Mouse (Mus musculus) lung, postnatal 4 days (tissue): ENCODE measurements around the gene Nxpe4.
"Not testable (repeated sequence)": the region's sequence is repeated elsewhere in the genome, so short reads cannot be mapped to it uniquely, and the experiment has no call there.

Experiments
- DNase-seq, 2 experiments: peaks; one replicate each; pipeline ENCODE4 v3.0.0; 2021

Gene Nxpe4

DNA sequence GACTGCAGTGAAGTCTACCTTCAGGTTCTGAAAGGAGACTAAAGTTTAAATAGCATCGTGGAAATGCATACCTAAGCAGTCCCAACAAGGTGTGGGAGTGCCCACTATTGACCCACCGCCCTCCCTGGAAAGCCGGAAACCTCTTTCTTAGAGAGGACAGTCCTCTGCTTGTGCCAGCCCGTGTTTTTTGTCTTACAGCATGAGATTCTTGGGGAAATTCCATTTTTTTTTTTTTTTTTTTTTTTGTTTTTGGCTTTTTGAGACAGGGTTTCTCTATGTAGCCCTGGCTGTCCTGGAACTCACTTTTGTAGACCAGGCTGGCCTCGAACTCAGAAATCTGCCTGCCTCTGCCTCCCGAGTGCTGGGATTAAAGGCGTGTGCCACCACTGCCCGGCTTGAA, 255.5 kb downstream of the Nxpe4 start:
- DNase-seq: not testable (repeated sequence)

DNA sequence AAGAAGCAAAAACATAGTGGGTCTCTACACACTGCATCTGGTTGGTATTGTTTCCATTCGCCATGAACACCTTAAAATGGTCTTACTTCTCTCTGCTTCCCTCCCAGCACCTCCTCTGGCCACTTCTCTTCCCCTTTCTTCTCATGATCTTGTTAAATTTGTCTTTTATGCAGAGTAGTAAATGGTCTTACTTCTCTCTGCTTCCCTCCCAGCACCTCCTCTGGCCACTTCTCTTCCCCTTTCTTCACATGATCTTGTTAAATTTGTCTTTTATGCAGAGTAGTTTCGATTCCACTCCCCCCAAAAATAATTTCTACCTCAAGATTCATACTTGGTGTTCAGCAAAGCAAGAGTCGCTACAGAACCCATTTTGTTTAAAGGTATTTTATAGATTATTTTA, 256.2 kb downstream of the Nxpe4 start:
- no peak for DNase-seq

DNA sequence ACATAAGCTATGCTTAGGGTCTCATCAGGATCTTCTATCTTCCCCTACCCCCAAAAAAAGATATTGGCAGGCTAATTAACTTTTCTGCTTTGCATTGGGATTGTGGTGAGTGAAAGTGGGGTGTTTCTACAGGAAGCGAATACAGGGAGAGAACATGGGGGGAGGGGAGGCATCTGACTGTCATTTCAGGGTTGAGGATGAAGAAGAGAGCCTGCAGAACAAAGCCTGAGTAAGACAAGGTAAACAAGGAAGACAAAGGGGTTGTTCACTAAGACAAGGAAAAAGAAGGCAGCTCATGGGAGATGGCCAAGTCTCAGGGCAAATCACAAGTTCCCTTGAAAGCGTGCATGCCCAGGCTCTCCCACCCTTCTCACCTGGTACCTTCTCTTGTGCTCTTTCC, 256.6 kb downstream of the Nxpe4 start:
- no peak for DNase-seq

DNA sequence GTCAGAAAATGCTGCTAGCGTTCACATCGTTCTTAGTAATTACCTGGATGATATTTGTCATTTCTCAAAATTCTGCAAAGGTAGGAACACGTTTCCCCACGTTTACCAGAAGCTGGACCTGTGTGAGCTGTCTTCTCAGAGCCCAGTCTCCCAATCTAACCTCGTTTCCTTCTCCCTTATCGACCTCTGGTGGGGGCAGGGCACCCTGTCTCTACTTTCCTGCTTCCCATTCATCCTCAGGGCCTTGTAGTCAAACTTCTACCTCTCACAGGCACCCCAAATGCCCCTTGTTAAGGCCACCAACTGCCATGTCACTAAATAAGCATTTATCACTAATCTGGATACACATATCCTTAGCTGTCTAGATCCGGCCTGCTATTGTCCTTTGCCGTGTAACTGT, 257.0 kb downstream of the Nxpe4 start:
- no peak for DNase-seq

DNA sequence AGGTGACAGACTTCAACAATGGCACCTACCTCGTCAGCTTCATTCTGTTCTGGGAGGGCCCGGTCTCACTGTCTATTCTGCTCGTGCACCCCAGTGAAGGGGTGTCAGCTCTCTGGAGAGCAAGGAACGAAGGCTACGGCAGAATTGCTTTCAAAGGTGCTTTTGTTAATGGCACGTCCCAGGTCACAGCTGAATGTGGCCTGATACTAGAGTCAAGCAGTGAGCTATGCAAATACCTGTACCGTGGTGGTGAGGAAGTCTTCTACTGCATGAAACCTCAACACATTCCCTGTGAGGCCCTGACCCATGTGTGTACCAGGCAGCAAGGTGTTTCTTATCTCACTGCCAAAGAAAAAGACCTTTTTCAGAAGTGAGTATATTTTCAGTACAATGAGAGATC, 258.6 kb downstream of the Nxpe4 start:
- DNase-seq: no peak

DNA sequence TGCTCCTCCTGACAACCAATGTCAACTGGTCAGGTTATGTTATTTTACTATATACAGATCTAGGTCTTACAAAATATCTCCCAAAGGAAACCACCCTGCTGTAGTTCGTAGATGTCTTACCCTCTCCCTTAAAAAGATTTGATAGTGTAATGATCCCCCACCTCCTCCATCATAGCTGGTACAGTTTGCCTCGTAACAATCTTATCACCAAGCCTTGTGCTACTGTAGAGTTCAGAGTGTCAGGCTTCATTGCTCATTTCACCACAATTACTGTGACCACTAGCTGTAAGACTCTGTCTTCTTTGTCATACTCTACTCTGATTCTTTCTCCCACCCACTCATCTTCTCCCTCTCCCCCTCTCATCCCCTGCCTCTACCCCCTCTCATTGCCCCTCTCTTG, 259.2 kb downstream of the Nxpe4 start:
- no peak for DNase-seq

DNA sequence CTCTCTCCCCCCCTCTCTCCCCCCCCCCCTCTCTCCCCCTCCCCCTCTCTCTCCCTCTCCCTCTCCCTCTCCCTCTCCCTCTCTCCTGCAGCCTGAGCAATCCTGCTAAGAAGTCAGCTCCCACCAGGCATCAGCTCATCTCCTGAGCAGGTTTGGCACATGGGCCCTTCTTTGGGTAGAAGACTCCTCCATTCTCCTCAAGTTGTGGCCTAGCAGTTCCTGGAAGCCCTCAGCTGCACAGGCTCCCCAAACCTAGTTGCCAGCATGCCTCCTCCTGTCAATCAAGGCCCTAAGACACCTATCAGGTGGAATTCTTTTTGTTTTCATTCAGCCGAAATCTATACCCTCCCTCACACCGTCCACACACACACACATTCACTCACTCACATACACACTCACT, 259.7 kb downstream of the Nxpe4 start:
- no peak for DNase-seq

DNA sequence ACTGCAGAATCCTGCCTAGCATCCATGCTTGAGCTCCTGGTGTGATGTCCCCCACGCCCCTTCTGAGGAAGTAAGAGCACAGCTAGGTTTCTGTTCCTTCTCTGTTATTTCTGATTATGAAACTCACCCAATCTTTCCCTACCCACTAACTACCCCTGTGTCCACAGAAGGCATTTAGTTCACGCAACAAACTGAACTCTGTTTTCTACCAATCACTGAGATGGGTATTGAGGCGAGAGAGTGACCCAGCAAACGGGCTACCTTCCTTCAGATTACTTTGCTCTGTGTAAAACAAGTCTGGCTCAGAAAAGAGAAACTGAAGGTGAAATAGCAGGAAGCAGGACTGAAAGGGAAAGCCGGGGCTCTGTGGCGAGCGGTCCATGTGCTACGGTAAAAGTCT, 260.6 kb downstream of the Nxpe4 start:
- peak in 1 of 2 experiments; percentile 13 for DNase-seq

DNA sequence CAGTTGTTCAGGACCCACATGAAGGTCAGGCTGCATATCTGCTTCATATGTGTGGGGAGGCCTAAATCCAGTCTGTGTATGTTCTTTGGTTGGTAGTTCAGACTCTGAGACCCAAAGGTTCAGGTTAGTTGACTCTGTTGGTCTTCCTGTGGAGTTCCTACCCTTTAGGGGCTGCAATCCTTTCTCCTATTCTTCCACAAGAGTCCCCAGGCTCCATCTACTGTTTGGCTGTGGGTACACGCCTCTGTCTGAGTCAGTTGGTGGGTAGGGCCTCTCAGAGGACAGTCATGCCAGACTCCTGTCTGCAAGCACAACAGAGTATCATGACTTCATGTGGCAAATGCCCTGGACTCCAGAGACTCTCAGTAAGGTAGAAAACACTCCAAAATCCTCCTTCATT, 261.4 kb downstream of the Nxpe4 start:
- DNase-seq: no peak

DNA sequence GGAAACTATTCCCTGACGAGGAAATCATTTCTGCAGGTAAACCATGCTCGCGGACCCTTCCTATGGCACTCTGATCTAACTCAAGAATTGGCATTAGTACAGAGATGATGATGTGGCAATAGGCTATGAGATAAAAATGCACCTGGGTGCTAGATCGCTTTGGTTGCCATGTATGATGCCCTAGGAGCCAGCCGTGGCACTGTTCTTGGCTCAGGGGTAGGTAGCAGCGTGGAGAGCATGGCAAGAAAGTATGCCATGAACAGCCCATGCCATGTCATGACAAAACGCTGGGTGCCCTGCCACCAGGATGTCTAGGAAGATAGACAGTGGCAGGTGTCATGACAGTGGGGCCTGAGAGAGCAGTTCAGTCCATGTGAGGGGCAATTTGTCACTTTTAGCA, 265.4 kb downstream of the Nxpe4 start:
- DNase-seq: no peak

DNA sequence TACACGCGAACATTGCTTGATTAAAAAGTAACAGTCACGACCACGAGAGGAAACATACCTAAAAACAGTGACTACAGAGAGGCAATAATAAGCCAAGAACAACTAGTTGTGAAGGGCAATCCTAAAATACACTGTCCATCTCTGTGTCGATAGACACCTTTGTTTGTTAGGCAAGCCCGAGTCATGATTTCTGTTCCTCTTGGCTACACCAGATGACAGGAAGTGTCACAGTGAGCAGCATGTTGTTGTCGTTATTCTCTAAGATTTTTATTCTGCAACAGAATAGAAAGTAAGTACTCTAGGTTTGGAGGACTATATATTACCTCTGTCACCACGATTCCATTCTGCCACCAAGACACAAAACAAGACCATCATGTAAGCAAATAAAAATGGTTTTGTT, 270.6 kb downstream of the Nxpe4 start:
- DNase-seq: no peak

DNA sequence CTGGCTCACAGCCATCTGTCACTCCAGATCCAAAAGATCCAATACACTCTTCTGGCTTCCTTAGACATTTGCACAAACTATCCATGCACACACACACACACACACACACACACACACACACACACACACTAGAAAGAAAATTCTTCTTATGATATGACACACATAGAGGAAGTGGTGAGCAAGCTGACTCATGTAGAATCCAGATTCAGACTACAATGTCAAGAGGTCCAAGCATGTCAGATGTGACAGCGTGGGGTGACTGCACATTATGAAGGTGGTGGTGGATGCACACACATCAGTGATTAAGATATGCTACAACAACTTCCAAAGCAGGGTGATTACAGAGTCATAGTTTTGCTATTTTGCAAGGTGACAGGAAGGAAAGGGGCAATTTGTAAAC, 282.1 kb downstream of the Nxpe4 start:
- no peak for DNase-seq

DNA sequence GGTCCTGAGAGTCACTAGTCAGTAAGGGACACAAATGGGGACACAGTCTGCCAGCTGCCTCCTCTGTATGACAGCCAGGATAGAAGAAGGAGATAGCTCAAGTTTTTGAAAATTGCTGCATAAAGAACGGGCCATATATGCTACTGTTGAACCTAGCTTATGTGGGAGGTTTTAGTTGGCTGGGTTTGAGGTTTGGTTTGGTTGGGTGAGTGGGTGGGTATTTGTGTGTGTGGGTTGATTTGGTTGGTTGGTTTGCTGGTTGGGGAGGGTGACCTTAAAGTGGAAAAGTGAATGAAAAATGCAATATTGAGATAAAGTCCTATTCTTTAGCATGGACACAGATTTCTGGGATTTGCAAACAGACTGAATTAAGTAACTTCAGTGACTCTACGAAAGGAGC, 283.0 kb downstream of the Nxpe4 start:
- no peak for DNase-seq

DNA sequence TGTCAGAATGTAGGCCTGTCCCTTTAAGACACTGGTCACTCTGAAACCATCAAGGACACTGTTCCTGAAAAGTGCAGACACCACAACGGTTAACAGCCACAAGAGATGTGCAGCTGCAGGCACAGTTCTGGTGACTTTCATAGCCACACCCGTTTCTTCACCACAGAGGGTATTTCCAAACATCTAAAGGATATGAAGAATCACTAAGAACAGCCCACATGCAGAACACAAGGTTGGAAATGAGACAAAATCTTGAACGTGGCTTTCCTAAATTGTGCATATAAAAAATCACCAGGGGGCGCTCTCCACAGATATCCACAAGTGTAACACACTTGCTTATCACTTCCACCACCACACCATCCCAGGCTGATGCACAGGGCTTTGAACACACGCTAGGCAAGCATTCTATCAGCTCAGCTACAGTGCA, 286.0 kb downstream of the Nxpe4 start:
- DNase-seq: peak in 1 of 2 experiments; percentile 24
